Mouse (Mus musculus): ENCODE measurements around the gene Dab1. TPM values are rescaled to one million over a fixed set of nuclear protein-coding genes. Genes with fewer than 3 reads are reported as not detected.

Dab1 gene
- polyA plus RNA-seq, 1 experiment from 2014 or later, result 3.8 TPM

- no peaks in the 10 kb centered on the region for H3K36me3 ChIP-seq
- no peak overlapping the region for H3K9ac ChIP-seq
- H3K27me3 ChIP-seq, result no peaks in the 10 kb centered on the region
- H3K4me2 ChIP-seq, result no peak overlapping the region
- no peak overlapping the region for H3K4me3 ChIP-seq
- no peak for ATAC-seq (ENCODE audit: borderline replicate concordance, extremely low read depth, low FRiP score, low TSS enrichment)
- no peak overlapping the region for H3K27ac ChIP-seq
- no peaks in the 10 kb centered on the region for H3K4me1 ChIP-seq
- WGBS, result 74% methylated on average over 4 of the region's 4 CpGs
- H3K9me3 ChIP-seq, result no peaks in the 10 kb centered on the region
Observed at GRCm38 (mm10) chr4:103706501-103706900, 87.3 kb downstream of the Dab1 start.

GRCm38 (mm10) chr4:103707140-103707539, 88.0 kb downstream of the Dab1 start:
- H3K4me2 ChIP-seq, result no peak overlapping the region
- H3K4me3 ChIP-seq, result no peak overlapping the region
- H3K27me3 ChIP-seq, result no peaks in the 10 kb centered on the region
- ATAC-seq (ENCODE audit: borderline replicate concordance, extremely low read depth, low FRiP score, low TSS enrichment), result no peak
- H3K4me1 ChIP-seq, result no peaks in the 10 kb centered on the region
- H3K36me3 ChIP-seq, result no peaks in the 10 kb centered on the region
- no peaks in the 10 kb centered on the region for H3K9me3 ChIP-seq
- 52% methylated on average over 1 of the region's 1 CpGs for WGBS
- H3K9ac ChIP-seq, result no peak overlapping the region
- H3K27ac ChIP-seq, result no peak overlapping the region

DNA sequence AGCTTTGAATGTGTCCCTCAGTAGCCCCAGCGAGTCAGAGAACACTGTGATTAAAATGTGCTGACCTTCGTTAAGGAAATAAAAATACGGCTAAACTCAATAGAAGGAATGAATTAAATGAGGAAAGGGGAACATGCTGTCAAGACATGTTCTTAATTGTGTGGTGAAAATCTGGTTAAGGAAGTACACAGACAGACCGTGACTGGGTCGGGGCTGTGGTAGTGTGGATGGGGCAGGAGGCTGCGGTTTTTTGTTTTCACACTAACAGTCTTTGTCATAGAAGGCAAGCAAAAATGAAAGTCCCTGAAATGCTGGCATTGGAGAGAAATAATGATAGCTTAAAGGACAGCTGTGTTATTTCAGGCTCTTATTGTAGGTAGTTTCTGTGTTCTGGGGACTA, 92.2 kb downstream of the Dab1 start:
- no peak for ATAC-seq (ENCODE audit: borderline replicate concordance, extremely low read depth, low FRiP score, low TSS enrichment)
- Histone ChIP-seq H3K27me3 (no peaks in the 10 kb centered on the region), H3K9me3 (no peaks in the 10 kb centered on the region), H3K27ac (no peak overlapping the region), H3K4me2 (no peak overlapping the region), H3K9ac (no peak overlapping the region), H3K4me1 (no peaks in the 10 kb centered on the region), H3K36me3 (no peaks in the 10 kb centered on the region), H3K4me3 (no peak overlapping the region)
- WGBS, result 78% methylated on average over 6 of the region's 6 CpGs

DNA sequence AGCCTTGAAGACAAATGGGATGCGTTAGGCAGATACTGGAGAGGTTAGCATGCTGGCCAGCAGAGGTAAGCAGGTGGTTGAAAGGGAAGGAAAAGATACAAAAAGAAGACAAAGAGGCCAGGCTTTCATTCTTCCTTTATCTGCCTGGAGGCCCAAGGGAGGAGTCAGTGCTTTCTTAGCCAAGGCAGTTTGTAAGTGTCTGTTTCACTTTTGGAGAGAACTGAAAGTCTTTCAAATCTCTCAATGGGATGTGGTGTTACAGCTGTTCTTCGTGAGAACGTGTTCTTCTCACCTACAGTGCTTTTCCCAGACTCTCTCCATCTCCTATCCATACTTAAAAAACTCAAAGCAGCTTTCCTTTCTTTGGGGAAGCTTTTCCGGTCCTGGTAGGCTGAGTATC, 94.8 kb downstream of the Dab1 start:
- H3K4me3 ChIP-seq, result no peak overlapping the region
- H3K9ac ChIP-seq, result no peak overlapping the region
- H3K9me3 ChIP-seq, result no peaks in the 10 kb centered on the region
- ATAC-seq (ENCODE audit: borderline replicate concordance, extremely low read depth, low FRiP score, low TSS enrichment), result no peak
- no peak overlapping the region for H3K4me2 ChIP-seq
- no peak overlapping the region for H3K27ac ChIP-seq
- H3K36me3 ChIP-seq, result no peaks in the 10 kb centered on the region
- WGBS, result 80% methylated on average over 4 of the region's 4 CpGs
- no peaks in the 10 kb centered on the region for H3K27me3 ChIP-seq
- H3K4me1 ChIP-seq, result no peaks in the 10 kb centered on the region

GRCm38 (mm10) chr4:103714991-103715390, 95.8 kb downstream of the Dab1 start:
- no peak for ATAC-seq (ENCODE audit: borderline replicate concordance, extremely low read depth, low FRiP score, low TSS enrichment)
- no peaks in the 10 kb centered on the region for H3K9me3 ChIP-seq

DNA sequence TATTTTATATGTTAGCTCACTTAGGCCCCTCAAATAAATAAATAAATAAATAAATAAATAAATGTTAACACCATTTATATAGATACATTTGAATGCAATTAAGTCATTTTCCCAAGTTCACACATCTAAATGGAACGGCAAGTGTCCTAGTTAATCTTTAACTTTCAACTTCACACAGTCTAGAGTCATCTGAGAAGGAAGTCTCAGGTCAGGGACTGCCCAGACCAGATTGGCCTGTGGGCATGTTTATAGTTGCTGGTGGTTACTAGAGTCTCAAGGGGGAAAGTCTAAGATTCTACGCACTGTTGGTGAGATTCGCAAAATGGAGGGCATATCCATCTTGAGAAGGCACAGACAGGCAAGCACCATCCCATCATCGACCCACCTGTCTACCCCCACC, 96.4 kb downstream of the Dab1 start:
- Histone ChIP-seq H3K9me3 (no peaks in the 10 kb centered on the region), H3K4me1 (no peaks in the 10 kb centered on the region), H3K36me3 (no peaks in the 10 kb centered on the region), H3K27me3 (no peaks in the 10 kb centered on the region), H3K27ac (no peak overlapping the region), H3K4me3 (no peak overlapping the region), H3K4me2 (no peak overlapping the region), H3K9ac (no peak overlapping the region)
- WGBS, result 72% methylated on average over 4 of the region's 4 CpGs
- ATAC-seq (ENCODE audit: borderline replicate concordance, extremely low read depth, low FRiP score, low TSS enrichment), result no peak

More at GRCm38 (mm10) chr4:103714991-103715390, 95.8 kb downstream of the Dab1 start:
- H3K4me2 ChIP-seq, result no peak overlapping the region
- WGBS, result 63% methylated on average over 7 of the region's 7 CpGs
- no peaks in the 10 kb centered on the region for H3K27me3 ChIP-seq
- no peaks in the 10 kb centered on the region for H3K36me3 ChIP-seq
- H3K9ac ChIP-seq, result no peak overlapping the region
- H3K4me3 ChIP-seq, result no peak overlapping the region
- no peaks in the 10 kb centered on the region for H3K4me1 ChIP-seq
- no peak overlapping the region for H3K27ac ChIP-seq

DNA sequence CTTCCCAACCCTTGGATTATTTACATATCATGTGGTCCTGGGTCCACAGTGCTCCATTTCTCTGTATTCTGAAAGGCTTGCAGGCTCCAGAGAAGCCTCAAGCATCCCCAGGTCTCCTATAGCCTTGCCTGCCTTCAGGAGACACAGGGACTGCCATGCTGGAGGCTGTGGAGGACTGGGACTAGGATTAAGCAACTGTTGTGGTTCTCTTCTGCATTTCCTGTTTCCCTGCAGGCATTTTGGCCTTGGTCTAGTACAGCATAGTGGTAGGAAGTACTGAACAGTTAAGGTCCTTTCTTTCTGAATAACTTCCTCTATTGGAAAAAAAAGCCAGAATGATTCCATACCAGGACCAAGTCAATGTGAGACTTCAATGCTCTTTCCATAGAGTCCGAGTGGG, 103.6 kb downstream of the Dab1 start:
- Histone ChIP-seq H3K36me3 (no peaks in the 10 kb centered on the region), H3K27me3 (no peaks in the 10 kb centered on the region), H3K27ac (no peak overlapping the region), H3K9me3 (no peaks in the 10 kb centered on the region), H3K4me2 (no peak overlapping the region), H3K4me3 (no peak overlapping the region), H3K9ac (no peak overlapping the region), H3K4me1 (no peaks in the 10 kb centered on the region)
- WGBS, result 96% methylated on average over 1 of the region's 1 CpGs
- no peak for ATAC-seq (ENCODE audit: borderline replicate concordance, extremely low read depth, low FRiP score, low TSS enrichment)

DNA sequence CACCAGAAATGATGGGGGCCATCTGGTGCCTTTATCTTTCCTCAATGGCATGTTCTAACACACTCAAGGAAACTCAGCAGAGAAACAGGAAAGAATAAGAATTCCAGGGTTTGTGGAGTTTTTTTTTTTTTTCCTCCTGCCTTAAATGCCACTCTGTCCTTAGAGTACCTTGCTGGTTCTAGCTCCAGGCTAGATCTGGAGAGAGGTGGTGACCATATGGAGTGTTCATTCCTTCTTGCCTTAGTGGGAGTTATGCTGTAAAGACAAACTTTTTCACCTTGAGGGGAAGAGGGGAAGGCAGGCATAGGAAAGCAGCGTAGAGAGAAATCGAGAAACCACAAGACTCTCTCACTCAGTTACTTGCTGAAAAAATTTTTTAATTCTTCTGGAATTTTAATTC, 107.3 kb downstream of the Dab1 start:
- no peak overlapping the region for H3K4me3 ChIP-seq
- no peaks in the 10 kb centered on the region for H3K27me3 ChIP-seq
- no peak overlapping the region for H3K9ac ChIP-seq
- H3K9me3 ChIP-seq, result no peaks in the 10 kb centered on the region
- H3K4me1 ChIP-seq, result no peaks in the 10 kb centered on the region
- H3K36me3 ChIP-seq, result no peaks in the 10 kb centered on the region
- 85% methylated on average over 2 of the region's 2 CpGs for WGBS
- H3K27ac ChIP-seq, result no peak overlapping the region
- ATAC-seq (ENCODE audit: borderline replicate concordance, extremely low read depth, low FRiP score, low TSS enrichment), result no peak
- H3K4me2 ChIP-seq, result no peak overlapping the region

- Histone ChIP-seq H3K36me3 (no peaks in the 10 kb centered on the region), H3K4me1 (no peaks in the 10 kb centered on the region), H3K27me3 (no peaks in the 10 kb centered on the region), H3K9me3 (no peaks in the 10 kb centered on the region), H3K27ac (no peak overlapping the region), H3K4me3 (no peak overlapping the region), H3K9ac (no peak overlapping the region), H3K4me2 (no peak overlapping the region)
- 80% methylated on average over 6 of the region's 6 CpGs for WGBS
- no peak for ATAC-seq (ENCODE audit: borderline replicate concordance, extremely low read depth, low FRiP score, low TSS enrichment)
Observed at GRCm38 (mm10) chr4:103737185-103737584, 118.0 kb downstream of the Dab1 start.

- no peak overlapping the region for H3K4me2 ChIP-seq
- no peak overlapping the region for H3K9ac ChIP-seq
- no peaks in the 10 kb centered on the region for H3K27me3 ChIP-seq
- H3K27ac ChIP-seq, result no peak overlapping the region
- H3K9me3 ChIP-seq, result no peaks in the 10 kb centered on the region
- 43% methylated on average over 4 of the region's 4 CpGs for WGBS
- H3K4me1 ChIP-seq, result peaks cover 7% of the 10 kb centered on the region; the same call in 1 of the 2 replicates
- no peak for ATAC-seq (ENCODE audit: borderline replicate concordance, extremely low read depth, low FRiP score, low TSS enrichment)
- no peak overlapping the region for H3K4me3 ChIP-seq
- no peaks in the 10 kb centered on the region for H3K36me3 ChIP-seq
Observed at GRCm38 (mm10) chr4:103751249-103751855, 132.2 kb downstream of the Dab1 start.

GRCm38 (mm10) chr4:103754561-103754960, 135.4 kb downstream of the Dab1 start:
- Histone ChIP-seq H3K4me2 (no peak overlapping the region), H3K36me3 (no peaks in the 10 kb centered on the region), H3K27ac (no peak overlapping the region), H3K4me1 (peaks cover 7% of the 10 kb centered on the region; the same call in 1 of the 2 replicates), H3K9me3 (no peaks in the 10 kb centered on the region), H3K4me3 (no peak overlapping the region), H3K27me3 (no peaks in the 10 kb centered on the region), H3K9ac (no peak overlapping the region)
- 56% methylated on average over 7 of the region's 7 CpGs for WGBS
- no peak for ATAC-seq (ENCODE audit: borderline replicate concordance, extremely low read depth, low FRiP score, low TSS enrichment)

GRCm38 (mm10) chr4:103757241-103757640, 138.1 kb downstream of the Dab1 start:
- 59% methylated on average over 3 of the region's 3 CpGs for WGBS
- H3K9me3 ChIP-seq, result no peaks in the 10 kb centered on the region
- H3K27ac ChIP-seq, result no peak overlapping the region
- no peaks in the 10 kb centered on the region for H3K27me3 ChIP-seq
- H3K4me3 ChIP-seq, result no peak overlapping the region
- no peak overlapping the region for H3K9ac ChIP-seq
- peaks cover 7% of the 10 kb centered on the region; the same call in 1 of the 2 replicates for H3K4me1 ChIP-seq
- H3K4me2 ChIP-seq, result no peak overlapping the region
- no peaks in the 10 kb centered on the region for H3K36me3 ChIP-seq
- ATAC-seq (ENCODE audit: borderline replicate concordance, extremely low read depth, low FRiP score, low TSS enrichment), result no peak

DNA sequence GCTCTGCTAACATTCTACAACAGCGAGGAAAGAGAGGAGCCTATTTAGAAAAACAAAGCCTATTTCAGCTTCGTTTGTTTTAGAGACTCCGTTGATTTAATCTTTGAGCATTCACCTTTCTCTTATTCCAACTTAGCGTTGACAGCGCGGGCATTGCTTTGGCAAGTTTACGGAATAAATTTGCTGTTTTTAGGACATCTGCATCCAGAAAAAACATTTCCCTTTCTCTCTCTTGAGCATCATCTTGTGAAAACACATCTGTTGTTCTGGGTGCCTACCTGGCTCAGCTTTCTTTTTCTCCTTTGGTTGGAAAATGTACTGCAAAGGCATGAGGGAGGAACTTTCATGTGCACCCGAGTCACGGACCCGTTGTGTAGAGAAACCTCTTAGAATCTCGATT, 143.3 kb downstream of the Dab1 start:
- H3K27me3 ChIP-seq, result no peaks in the 10 kb centered on the region
- H3K9ac ChIP-seq, result no peak overlapping the region
- no peak overlapping the region for H3K4me3 ChIP-seq
- H3K4me1 ChIP-seq, result no peaks in the 10 kb centered on the region
- no peak overlapping the region for H3K27ac ChIP-seq
- H3K4me2 ChIP-seq, result no peak overlapping the region
- no peaks in the 10 kb centered on the region for H3K9me3 ChIP-seq
- 81% methylated on average over 11 of the region's 11 CpGs for WGBS
- no peaks in the 10 kb centered on the region for H3K36me3 ChIP-seq
- ATAC-seq (ENCODE audit: borderline replicate concordance, extremely low read depth, low FRiP score, low TSS enrichment), result no peak
